Mouse (Mus musculus) lung, postnatal 0 days (tissue): ENCODE measurements around the gene Col6a2. TPM values are rescaled to one million over a fixed set of nuclear protein-coding genes. Genes with fewer than 3 reads are reported as not detected.

ENCODE experiments used
- ATAC-seq: fragments of 200-750 bp; cut with Nextera tagmentation; 2 replicates; pipeline ENCODE4 v1.8.0; 2017; ENCODE audit warnings: moderate library complexity
- DNase-seq: peaks from one replicate; pipeline ENCODE4 v3.0.0-alpha.2; 2016; ENCODE audit warnings: low spot score
- H3K27ac ChIP-seq: fragments of 300-500 bp; sonication (generic); 2 replicates; pipeline ENCODE4 v1.5.1; 2014; ENCODE audit warnings: antibody characterized with exemption, mild to moderate bottlenecking, low read length, mixed read lengths
- H3K27me3 ChIP-seq: fragments of 300-500 bp; sonication (generic); replicated peaks from 2 replicates; pipeline ENCODE4 v1.6.1; 2014; ENCODE audit warnings: low read length, mixed read lengths; ENCODE audit not compliant: insufficient read depth
- H3K36me3 ChIP-seq: fragments of 300-500 bp; sonication (generic); 2 replicates; pipeline ENCODE4 v1.6.1; 2014; ENCODE audit warnings: low read length, mixed read lengths; ENCODE audit not compliant: insufficient read depth
- H3K4me1 ChIP-seq: fragments of 300-500 bp; sonication (generic); 2 replicates; pipeline ENCODE4 v1.6.1; 2014; ENCODE audit warnings: antibody characterized with exemption, low read depth, low read length, mixed read lengths; ENCODE audit not compliant: insufficient read depth
- H3K4me2 ChIP-seq: fragments of 300-500 bp; sonication (generic); replicated peaks from 2 replicates; pipeline ENCODE4 v1.6.1; 2014; ENCODE audit warnings: low read depth, mild to moderate bottlenecking, low read length, moderate library complexity, mixed read lengths
- H3K4me3 ChIP-seq: fragments of 300-500 bp; sonication (generic); 2 replicates; pipeline ENCODE4 v1.5.1; 2014; ENCODE audit warnings: low read depth, low read length
- H3K9ac ChIP-seq: fragments of 300-500 bp; sonication (generic); replicated peaks from 2 replicates; pipeline ENCODE4 v1.6.1; 2014; ENCODE audit warnings: low read depth, mild to moderate bottlenecking
- H3K9me3 ChIP-seq: fragments of 300-500 bp; sonication (generic); 2 replicates; pipeline ENCODE4 v1.6.1; 2016; ENCODE audit warnings: low read length, mixed read lengths
- CTCF ChIP-seq: IDR thresholded peaks from 2 replicates; pipeline ENCODE4 v1.5.1; 2016; ENCODE audit warnings: antibody characterized with exemption, mild to moderate bottlenecking
- EP300 ChIP-seq: IDR thresholded peaks from 2 replicates; pipeline ENCODE4 v1.6.1; 2016; ENCODE audit warnings: antibody characterized with exemption, mild to moderate bottlenecking, control low read depth
- WGBS: fragments of 180-500 bp; shearing (Covaris S2); extraction: QIAGEN DNeasy Blood & Tissue Kit; methylation state at CpG from one replicate; pipeline ENCODE4 v1.1.7; 2014; 5-methylcytosine and 5-hydroxymethylcytosine counted together
- polyA plus RNA-seq: library from polyadenylated mRNA; unstranded; fragments of >200 nt; fragmentation: Nextera tagmentation; extraction: Ambion mirVana; gene quantifications from 2 replicates; pipeline ENCODE4 v1.2.1, GENCODE M21; 2015

The Col6a2 gene
- polyA plus RNA-seq, 1 experiment from 2014 or later = 272 TPM

- no peaks in the 10 kb centered on the region for H3K36me3 ChIP-seq
- no peak overlapping the region for H3K4me3 ChIP-seq
- no peaks in the 10 kb centered on the region for H3K9me3 ChIP-seq
- no peaks in the 10 kb centered on the region for H3K4me1 ChIP-seq
- DNase-seq (peak; percentile 96), ATAC-seq (peak; percentile 92)
- TF ChIP-seq EP300 = peak; percentile 54; the same call in 1 of the 2 replicates
- TF ChIP-seq CTCF = no peak
- peak overlapping the region; percentile 78 for H3K27ac ChIP-seq
- 60% methylated on average over 20 of the region's 20 CpGs for WGBS
- H3K4me2 ChIP-seq = no peak overlapping the region
- no peaks in the 10 kb centered on the region for H3K27me3 ChIP-seq
- H3K9ac ChIP-seq = no peak overlapping the region
These were observed 41.0 kb upstream of the Col6a2 start for GRCm38 (mm10) chr10:76664156-76665115.

- DNase-seq = peak; percentile 64
These were observed 30.2 kb upstream of the Col6a2 start for GRCm38 (mm10) chr10:76653345-76654336.

GRCm38 (mm10) chr10:76650662-76651342 is 27.4 kb upstream of the Col6a2 start:
- Histone ChIP-seq H3K9me3 (no peaks in the 10 kb centered on the region), H3K36me3 (no peaks in the 10 kb centered on the region), H3K27me3 (no peaks in the 10 kb centered on the region), H3K27ac (peak overlapping the region; percentile 52), H3K9ac (no peak overlapping the region), H3K4me2 (no peak overlapping the region), H3K4me1 (no peaks in the 10 kb centered on the region; the same call in 1 of the 2 replicates), H3K4me3 (no peak overlapping the region)
- 22% methylated on average over 12 of the region's 12 CpGs for WGBS
- peak; percentile 67 for TF ChIP-seq EP300
- TF ChIP-seq CTCF = peak; percentile 33
- peak; percentile 88 for ATAC-seq
- peak; percentile 90 for DNase-seq

More at GRCm38 (mm10) chr10:76653345-76654336, 30.2 kb upstream of the Col6a2 start:
- ATAC-seq = peak; percentile 58
- H3K4me1 ChIP-seq = no peaks in the 10 kb centered on the region; the same call in 1 of the 2 replicates
- no peaks in the 10 kb centered on the region for H3K36me3 ChIP-seq
- H3K9me3 ChIP-seq = no peaks in the 10 kb centered on the region
- TF ChIP-seq EP300 (no peak), CTCF (0 out of 2 replicates have a peak, but pooled peaks have one; percentile 7)
- no peak overlapping the region for H3K4me3 ChIP-seq
- no peaks in the 10 kb centered on the region for H3K27me3 ChIP-seq
- WGBS = 55% methylated on average over 11 of the region's 11 CpGs
- H3K27ac ChIP-seq = peak overlapping the region; percentile 74
- H3K4me2 ChIP-seq = no peak overlapping the region
- no peak overlapping the region for H3K9ac ChIP-seq

- no peak for TF ChIP-seq EP300
- no peak for TF ChIP-seq CTCF
- H3K4me3 ChIP-seq = no peak overlapping the region
- no peaks in the 10 kb centered on the region for H3K9me3 ChIP-seq
- no peaks in the 10 kb centered on the region for H3K27me3 ChIP-seq
- H3K4me1 ChIP-seq = no peaks in the 10 kb centered on the region; the same call in 1 of the 2 replicates
- no peak overlapping the region for H3K9ac ChIP-seq
- ATAC-seq (no peak), DNase-seq (no peak)
- H3K27ac ChIP-seq = no peak overlapping the region
- H3K36me3 ChIP-seq = no peaks in the 10 kb centered on the region
- 92% methylated on average over 10 of the region's 10 CpGs for WGBS
- no peak overlapping the region for H3K4me2 ChIP-seq
These were observed 25.3 kb upstream of the Col6a2 start for GRCm38 (mm10) chr10:76648738-76649137.

GRCm38 (mm10) chr10:76647390-76647789 is 24.0 kb upstream of the Col6a2 start:
- no peak overlapping the region for H3K4me2 ChIP-seq
- H3K27ac ChIP-seq = no peak overlapping the region
- no peaks in the 10 kb centered on the region for H3K36me3 ChIP-seq
- no peak for DNase-seq
- H3K9me3 ChIP-seq = no peaks in the 10 kb centered on the region
- TF ChIP-seq EP300 (no peak), CTCF (no peak)
- H3K4me1 ChIP-seq = peaks cover 3% of the 10 kb centered on the region; the same call in 1 of the 2 replicates
- H3K9ac ChIP-seq = no peak overlapping the region
- H3K27me3 ChIP-seq = no peaks in the 10 kb centered on the region
- ATAC-seq = no peak
- WGBS = 42% methylated on average over 3 of the region's 3 CpGs
- H3K4me3 ChIP-seq = no peak overlapping the region
